Mouse (Mus musculus): ENCODE measurements around the gene Sp8.

GRCm38 (mm10) chr12:118849996-118850395 lies 3.9 kb downstream of the Sp8 start:
- no peak for TF ChIP-seq GATA1 (IDR thresholded peaks at IDR 0.05; ENCODE audit: borderline replicate concordance, low read length)
- no peak for TF ChIP-seq FLI1 (IDR thresholded peaks at IDR 0.05; ENCODE audit: low read length)

Data from megakaryocyte, embryonic 14.5 days (primary cell).